Comparison of ENCODE assay signal across 1 mouse cellular context in the genomic region with DNA sequence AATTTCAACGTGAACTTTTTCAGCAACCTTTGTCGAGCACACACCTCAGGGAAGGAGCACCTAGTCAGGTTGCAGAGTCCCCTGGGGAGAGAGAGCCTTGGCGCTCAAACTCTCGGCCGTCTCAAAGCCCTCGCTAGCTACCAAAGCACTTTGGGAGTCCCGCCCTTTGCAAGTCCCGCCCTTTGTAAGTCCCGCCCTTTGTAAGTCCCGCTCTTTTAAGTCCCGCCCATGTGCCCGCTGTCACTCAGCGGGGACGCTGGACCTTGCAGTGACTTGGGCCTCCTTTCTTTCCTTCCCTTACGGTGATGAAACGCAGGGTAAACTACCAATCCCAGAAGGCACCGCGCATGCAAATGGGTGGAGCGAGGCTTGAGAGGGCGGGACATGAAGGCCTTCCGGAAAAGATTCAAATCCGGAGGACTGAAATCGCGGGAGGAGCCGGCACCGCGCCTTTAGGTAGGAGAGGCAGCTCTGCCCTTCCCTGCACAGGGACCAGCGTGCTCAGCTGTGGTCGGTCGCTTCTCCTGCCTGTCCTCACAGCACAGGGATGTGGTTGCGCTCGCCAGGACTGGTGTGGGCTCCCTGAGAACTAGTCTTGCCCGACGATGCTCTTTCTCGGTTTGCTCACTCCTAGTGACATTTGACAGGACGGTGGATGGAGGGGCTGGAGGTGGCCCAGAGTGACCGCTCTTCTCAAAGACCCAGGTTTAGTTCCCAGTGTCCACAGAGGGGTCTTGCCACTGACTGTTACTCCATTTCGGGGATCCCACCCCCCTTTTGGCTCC.
TF ChIP-seq lines count a peak whose summit lies in the region.

A gene (plus strand): TSS at position 400 of the 785 bp plus-strand sequence.

TF ChIP-seq in MEL, 35 proteins besides CTCF, POLR2A, EP300 and RAD21 (continued from another document):
- TF ChIP-seq RCOR1 (IDR thresholded peaks at IDR 0.05; ENCODE audit: low read depth, low read length) (0 out of 2 replicates have a peak, but pooled peaks have one; percentile 15), SIN3A (IDR thresholded peaks at IDR 0.05; ENCODE audit: low read length) (peak; percentile 87), POLR2AphosphoS5 (IDR thresholded peaks at IDR 0.05; ENCODE audit: borderline replicate concordance, low read depth, low read length) (no peak), ZC3H11A (IDR thresholded peaks at IDR 0.05; ENCODE audit: low read depth, low read length) (no peak), ZKSCAN1 (IDR thresholded peaks at IDR 0.05; ENCODE audit: low read depth, low read length) (no peak), MEF2A (IDR thresholded peaks at IDR 0.05; ENCODE audit: extremely low read depth, insufficient replicate concordance, low read depth, low read length, poor library complexity, severe bottlenecking) (no peak), UBTF (IDR thresholded peaks at IDR 0.05; ENCODE audit: borderline replicate concordance, insufficient read depth, low read depth, low read length) (no peak), CHD1 (IDR thresholded peaks at IDR 0.05; ENCODE audit: low read depth, low read length) (no peak), ETS1 (IDR thresholded peaks at IDR 0.05; ENCODE audit: low read depth, low read length) (no peak), MAFK (IDR thresholded peaks at IDR 0.05; ENCODE audit: borderline replicate concordance, low read depth, low read length) (no peak), JUND (IDR thresholded peaks at IDR 0.05; ENCODE audit: low read depth, low read length) (no peak), MYC (IDR thresholded peaks at IDR 0.05; ENCODE audit: low read depth, low read length) (no peak; the same call in none of the 2 replicates)
